Mouse (Mus musculus) bone marrow macrophage, adult 2 months (primary cell): ENCODE data around the gene Plekhn1.

Experiments used
- CTCF ChIP-seq: IDR thresholded peaks from 2 replicates; pipeline ENCODE4 v1.5.1; 2012; ENCODE audit warnings: low read depth, mild to moderate bottlenecking, low read length, moderate library complexity
- POLR2A ChIP-seq: IDR thresholded peaks from 2 replicates; pipeline ENCODE4 v1.6.1; 2012; ENCODE audit warnings: mild to moderate bottlenecking, low read depth, low read length, borderline replicate concordance

DNA sequence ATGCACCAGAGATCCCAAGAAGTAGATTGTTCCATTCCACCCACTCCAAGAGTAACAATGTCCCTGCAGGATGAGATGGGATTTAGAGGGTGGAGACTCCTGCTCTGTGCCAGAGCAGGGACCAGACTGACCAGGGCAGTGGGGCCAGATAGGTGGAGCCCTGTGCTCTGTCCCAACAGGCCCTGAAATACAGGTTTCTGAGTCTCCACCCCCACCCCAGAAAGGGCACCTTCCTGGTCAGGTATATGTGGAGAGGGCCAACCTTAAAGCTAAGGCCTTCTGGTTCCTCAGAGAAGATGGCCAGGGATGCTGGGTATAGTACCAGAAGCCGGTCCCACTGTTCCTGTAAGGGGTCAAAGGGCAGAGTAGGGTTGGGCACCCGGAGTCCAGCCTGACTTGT, 10.4 kb downstream of the Plekhn1 start:
- TF ChIP-seq CTCF = no peak
- TF ChIP-seq POLR2A = no peak
